Mouse (Mus musculus) heart, adult 11 months (tissue): ENCODE data around the gene Mrpl12.
A peak's percentile ranks its signal among the peaks of the same experiment; 100 is the strongest.

Experiments used
- DNase-seq: peaks from one replicate; pipeline ENCODE4 v3.0.0; 2022

The Mrpl12 gene

DNA sequence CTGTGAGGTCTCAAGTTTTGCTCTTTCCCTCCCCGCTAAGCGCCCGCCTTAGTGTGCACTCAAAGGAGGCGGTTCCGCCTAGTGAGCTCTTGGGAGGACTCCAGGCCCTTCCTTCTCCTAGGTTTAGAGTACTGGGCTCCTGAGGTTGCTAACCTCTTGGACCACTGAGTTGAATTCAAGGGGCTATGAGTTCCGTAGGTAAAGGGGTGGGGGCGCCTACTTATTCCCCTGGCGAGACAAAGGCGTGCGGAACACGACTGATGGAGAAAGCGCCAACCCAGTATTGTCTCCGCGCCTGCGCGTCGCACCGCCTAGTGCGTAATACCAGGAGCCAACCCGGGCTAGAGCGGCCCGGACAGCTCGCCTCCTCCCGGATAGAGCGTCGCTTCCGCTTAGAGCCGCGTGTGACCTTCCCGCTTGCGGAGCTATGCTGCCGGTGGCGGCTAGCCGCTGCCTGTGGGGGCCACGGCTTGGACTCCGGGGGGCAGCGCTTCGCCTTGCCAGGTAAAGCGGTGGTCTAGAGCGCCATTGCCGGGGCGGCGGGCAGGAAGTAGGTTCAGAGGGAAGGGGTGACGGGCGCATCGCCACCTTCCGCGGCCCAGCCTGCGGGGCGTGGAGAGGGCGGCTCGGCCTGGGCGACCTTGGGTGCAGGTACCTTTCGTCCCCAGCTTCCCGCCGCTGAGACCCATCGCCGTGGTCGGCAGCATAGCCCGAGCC lies at the start of gene Mrpl12:
Gene Mrpl12 (plus strand): TSS at position 349 of the 717 bp plus-strand sequence.
- peak; percentile 99 for DNase-seq

DNA sequence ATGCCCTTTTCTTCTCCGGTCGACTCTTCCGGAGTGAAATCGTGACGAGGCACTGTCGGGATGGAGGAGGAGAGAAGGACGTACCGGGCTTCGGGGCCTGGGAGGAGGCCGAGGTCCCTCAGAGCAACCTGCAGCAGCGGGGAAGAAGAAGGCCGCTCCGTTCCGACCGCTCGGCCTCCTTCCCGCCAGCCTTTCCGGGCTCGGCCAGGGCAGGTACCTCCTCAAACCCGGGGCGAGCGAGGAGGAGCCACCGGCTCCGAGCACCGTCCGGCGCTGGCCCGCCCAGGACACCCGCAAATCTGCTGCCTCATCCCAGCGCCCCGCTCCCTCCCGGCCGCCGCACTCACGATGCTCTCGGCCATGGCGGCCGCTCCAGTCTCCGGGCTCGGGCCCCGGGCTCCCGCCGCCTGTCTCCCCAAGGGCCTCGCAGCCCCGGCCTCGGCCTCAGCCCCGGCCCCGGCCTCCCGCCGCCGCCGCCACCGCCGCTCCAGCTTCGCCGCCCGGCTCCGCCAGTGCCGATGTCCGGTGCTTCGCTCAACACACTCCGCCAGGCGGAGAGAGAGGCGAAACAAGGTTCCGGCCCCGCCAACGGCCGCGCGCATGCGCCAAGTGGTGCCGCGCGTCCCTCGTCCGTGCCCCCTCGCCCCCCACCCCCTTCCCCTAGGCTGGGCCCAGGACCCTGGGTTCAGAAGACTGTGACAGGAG lies 47.1 kb upstream of the Mrpl12 start, which contains the start of gene Nploc4:
Gene Nploc4 (minus strand): TSS at position 557 of the 705 bp plus-strand sequence.
- peak; percentile 99 for DNase-seq

DNA sequence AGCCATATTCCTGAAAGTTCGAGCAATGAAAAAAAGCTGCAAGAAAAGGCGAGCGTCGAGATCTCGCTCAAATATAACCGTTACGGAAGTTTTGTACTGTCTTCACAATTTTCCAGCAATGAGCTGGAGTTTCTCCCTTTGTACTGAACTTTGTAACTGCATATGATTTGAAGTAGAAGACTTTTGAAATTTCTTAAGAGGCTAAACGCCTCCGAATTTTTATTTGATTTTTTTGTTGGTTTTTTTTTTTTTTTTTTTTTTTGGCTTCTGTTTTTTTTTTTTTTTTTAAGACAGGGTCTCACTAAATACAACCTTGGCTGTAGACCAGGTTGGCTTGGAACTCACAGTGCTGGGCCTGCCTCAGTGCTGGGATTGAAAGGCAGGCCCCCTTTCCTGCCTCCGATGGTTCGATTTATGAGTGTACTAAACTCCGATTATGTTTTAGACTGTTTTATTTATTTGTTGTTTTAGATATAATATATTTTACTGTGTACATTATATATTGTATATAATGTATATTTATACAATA lies 46.5 kb upstream of the Mrpl12 start:
- DNase-seq: no peak

DNA sequence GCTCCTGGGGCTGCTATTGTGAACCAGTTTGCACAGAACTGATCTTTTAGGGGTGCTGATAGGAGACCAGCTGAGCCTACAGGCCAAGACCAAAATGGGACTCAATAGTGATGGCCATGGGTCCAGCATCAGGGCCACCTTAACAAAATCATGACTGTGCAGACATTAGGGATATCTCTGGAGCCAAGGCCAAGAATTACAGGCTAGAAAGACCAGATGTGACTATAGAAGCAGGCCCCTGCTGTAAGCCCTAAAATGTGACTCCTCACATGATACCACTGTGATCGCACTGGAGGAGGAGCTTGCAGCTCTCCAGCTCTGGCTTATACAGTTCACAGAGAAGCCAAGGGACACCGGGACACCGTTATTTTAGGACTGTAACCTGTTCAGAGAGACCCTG lies 42.1 kb upstream of the Mrpl12 start, which contains the start of gene Tspan10:
Gene Tspan10 (plus strand): TSS at position 301 of the 400 bp plus-strand sequence.
- no peak for DNase-seq

DNA sequence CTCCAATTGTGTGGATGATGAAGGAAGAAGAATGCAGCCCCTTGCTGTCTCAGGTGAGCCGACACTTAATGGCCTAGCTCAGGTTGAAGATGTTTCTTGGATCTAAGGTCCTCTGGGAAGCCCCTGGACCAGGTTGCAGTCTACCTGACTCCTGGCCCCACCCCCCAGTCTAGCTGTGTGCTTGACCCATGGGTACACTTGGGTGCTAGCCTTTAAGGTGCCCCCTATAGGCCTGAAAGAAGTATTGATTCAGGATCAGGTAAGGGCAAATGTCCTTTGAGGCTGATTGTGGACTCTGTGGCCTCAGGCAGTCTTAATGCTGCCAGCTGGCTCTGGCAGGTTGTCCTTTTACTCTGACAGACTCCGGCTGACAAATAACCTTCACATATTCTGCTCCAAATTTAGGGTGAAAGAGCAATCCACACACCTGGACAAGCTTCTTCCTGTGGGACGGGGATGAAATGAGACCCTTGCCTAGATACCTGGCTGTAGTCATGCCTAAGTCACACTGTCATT lies 41.6 kb upstream of the Mrpl12 start:
- peak; percentile 87 for DNase-seq

DNA sequence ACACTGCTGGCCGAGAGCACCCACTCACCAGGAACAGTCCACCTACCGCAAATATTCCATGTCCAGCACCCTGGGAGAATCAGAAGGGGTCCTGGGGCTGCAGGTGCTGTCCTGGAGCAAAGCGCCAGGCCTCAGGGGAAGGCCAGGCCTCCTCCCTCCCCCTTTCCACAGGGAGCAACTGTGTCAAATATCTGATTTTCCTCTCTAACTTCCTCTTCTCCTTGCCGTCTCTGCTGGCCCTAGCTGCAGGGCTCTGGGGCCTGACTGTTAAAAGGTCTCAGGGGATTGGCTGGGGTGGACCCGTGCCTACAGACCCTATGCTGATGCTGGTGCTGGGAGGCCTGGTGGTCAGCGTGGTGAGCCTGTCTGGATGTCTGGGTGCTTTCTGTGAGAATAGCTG lies 40.3 kb upstream of the Mrpl12 start:
- no peak for DNase-seq

DNA sequence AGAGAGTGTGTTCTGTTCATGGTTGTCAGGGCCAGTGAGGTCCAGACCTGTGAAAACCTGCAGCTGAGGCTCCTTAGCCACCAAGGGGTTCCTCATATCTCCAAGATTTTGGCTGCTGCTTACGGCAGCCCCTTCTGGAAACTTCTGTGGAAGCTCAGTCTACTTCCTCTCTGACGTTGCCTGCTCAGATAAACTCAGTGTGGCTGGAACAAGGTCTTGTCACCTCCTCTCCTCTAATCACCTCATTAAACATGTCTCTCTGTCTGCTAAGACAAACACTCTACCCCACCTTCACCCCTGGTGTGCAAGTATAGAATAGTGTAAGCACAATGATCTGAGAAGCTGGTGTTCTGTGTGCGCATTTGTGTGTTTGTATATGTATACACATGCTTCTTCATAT lies 38.9 kb upstream of the Mrpl12 start:
- no peak for DNase-seq

DNA sequence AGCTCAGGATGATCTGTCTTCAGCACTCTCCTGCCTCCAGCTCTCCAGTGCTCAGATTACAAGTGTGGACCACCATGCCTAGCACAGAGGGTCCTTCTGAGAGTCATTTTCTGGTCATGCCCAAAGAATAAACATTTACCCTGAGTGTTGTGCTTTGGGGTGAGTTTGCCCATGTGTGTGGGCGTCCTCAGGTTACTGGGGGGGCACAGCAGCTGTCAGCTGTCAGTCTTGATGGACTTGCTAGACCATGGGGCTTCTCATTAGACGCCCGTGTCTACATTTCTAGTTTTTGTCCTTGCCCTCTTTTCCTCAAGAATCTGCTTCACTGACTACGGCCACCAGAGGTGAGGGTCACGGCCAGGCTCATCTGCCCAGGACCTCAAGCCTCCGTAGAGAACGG lies 37.2 kb upstream of the Mrpl12 start:
- DNase-seq: no peak

DNA sequence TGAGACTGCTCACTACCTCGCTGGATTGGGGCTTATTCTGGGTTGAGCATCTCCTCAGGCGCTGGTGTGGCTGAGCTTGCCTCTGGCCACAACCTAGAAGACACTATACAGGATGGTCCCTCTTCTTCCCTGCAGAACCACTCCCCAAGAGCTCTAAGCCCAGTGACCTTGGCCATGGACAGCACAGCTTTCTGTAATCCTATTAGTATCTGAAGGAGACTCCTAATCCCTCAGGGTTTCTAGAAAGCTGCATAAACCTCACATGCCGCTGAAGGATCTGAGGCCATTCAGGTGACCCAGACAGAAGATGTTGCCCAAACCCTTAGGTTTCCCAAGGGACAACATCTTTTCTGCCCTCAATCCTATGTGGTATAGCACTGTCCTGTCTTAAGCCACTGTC lies 32.2 kb upstream of the Mrpl12 start:
- no peak for DNase-seq

DNA sequence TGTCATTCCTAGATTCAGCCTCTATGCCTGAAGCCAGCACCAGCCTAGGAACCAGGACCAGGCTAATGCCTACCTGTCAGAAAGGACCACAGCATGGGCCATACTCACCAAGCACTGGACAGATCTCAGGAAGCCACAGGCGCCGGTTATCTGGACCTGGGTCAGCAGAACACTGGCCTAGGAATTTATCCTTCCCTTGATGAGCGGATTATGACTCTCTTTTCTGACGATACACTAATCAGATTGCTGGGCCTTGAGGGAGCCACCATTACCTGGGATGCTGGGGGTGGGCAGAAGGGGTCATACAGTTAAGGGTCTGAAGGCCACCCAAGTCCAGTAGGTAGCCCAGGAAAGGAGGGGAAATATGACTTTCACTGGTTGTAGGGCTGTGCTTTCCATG lies 31.1 kb upstream of the Mrpl12 start, which contains the start of gene Pde6g:
Gene Pde6g (minus strand): TSS at position 195 of the 400 bp plus-strand sequence.
- DNase-seq: no peak

DNA sequence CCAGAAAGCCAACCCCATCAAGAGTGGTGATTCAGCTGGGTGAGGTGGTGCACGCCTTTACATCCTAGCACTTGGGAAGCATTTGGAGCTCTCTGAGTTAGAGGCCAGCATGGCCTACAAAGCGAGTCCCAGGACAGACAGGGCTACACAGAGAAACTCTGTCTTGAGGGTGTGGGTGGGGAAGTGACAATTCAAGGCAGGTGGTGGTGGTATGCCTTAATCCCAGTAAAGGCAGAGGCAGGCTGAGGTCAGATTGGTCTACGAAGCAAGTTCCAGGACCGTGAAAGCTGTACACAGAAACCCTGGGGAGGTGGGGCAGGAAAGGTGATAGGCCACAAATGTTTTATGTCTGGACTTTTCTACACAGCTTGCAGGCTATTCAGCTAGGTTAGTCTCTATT lies 29.4 kb upstream of the Mrpl12 start:
- no peak for DNase-seq

DNA sequence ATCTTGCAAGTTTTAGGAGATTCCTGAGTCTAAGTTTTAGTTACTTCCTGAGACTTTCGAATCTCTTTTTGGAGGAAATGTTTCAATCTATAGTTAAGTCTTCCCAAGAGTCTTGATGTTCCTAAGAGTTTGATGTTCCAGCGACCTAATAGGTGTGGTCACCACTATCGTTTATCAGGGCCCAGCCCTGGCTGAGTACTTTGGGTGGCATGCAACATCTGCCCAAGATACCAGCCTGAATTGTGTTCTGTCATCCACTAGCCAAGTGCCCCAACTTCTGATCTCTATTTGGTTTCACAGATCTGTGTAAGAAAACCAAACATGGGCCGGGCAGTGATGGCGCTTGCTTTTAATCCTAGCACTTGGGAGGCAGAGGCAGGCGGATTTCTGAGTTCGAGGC lies 29.0 kb upstream of the Mrpl12 start:
- no peak for DNase-seq

DNA sequence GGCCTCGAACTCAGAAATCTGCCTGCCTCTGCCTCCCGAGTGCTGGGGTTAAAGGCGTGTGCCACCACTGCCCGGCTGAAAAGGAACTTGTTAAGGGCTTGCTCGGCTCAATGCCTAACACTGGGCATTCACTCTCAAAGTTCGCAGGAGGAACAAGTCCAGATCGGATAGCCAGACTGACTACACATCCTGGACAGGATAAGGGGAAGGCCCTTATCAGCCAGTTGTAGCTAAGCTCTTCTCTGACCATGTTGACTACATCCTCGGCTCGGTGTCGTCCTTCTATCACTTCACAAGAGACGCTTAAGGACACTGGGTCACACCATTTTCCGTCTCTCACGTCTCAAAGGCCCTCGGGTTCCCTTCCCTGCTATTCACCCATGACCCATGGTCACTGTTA lies 27.0 kb upstream of the Mrpl12 start:
- DNase-seq: no peak

DNA sequence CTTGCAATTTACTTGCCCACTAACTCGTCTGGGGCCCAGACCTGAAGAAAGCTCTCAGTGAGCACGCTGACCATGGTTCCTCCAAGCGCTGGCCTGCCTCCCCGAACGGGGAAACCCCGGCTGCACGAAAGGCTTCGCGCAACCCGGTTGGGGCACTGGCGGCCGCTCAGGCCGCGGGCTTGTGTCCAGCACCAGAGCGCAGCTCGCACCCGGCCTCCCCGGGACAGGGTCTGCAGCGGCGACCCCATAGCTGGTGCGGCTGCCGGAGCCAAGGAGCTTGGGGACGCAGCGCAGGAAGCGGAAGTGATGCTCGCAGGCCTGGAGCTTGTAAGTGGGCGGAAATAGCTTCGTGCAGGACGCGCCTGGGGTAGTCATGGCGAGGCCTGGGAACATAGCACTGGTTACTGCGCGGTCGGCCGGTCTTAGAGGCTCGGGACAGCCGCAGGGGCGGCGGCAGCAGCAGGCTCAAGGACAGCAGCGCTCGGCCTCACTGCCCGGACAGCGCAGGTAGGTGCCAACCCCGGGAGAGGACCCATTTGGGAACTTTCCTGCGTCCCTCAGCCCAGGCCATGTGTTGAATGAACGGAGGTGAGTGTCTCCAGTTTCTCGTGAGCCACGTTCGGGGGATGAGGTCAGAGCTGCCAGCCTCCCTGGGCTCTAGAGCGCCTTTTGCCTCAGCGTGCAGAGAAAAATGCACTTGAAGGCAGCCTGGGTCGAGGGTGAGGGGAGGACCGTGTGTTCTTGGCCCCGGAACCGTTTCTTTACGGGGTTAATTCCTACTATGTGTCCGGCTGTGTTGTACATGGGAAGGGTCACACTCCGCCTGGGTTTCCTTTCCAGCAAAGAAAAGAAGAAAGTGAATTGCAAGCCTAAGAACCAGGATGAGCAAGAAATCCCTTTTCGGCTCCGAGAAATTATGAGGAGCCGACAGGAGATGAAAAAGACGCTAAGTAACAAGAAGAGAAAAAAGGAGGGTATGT lies 26.4 kb upstream of the Mrpl12 start, which contains the start of the genes Oxld1 and Ccdc137:
Gene Oxld1 (minus strand): TSS at position 297 of the 980 bp plus-strand sequence.
Gene Ccdc137 (plus strand): TSS at position 344 of the 980 bp plus-strand sequence.
- DNase-seq: peak; percentile 99

DNA sequence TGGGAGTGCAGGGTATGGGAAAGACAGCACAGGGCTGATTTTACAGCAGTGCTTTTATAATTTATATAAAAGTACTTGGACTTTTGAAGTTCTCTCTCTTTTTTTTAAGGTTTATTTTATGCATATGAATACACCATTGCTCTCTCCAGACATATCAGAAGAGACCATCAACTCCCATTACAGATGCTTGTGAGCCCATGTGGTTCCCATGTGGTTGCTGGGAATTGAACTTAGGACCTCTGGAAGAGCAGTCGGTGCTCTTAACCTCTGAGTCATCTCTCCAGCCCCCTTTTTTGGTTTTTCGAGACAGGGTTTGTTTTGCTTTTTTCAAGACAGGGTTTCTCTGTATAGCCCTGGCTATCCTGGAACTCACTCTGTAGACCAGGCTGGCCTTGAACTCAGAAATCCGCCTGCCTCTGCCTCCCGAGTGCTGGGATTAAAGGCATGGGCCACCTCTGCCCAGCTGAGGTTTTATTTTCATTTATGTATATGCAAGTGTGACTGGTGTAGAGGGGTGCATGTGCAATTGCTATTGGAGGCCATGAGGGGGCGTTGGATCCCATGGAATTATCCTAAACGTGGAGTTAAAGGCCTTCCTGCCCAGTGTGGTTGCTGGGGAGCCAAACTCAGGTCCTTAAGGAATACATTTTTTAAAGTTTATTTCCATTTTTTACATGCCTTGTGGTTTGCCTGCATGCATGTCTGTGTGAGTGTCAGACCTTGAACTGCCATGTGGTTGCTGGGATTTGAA lies 25.4 kb upstream of the Mrpl12 start:
- DNase-seq: no peak

DNA sequence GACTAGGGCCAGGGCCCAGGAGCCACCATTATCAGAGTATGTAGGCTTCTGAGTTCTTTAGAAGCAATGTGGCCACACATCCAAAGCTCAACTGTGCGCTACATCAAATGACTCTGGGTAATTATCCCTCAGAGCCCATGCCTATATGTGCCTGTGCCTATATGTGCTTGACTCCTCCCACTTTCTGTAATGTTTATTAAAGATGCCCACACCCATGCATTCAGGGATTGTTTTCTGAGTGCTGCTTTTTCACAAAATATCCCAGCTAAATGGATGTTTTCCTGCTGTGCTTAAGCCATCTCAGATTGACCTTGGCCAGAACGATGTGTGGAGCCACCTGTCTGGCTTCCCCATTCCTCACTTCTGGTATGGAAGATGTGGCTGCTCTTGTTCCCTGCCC lies 20.9 kb upstream of the Mrpl12 start:
- DNase-seq: no peak

DNA sequence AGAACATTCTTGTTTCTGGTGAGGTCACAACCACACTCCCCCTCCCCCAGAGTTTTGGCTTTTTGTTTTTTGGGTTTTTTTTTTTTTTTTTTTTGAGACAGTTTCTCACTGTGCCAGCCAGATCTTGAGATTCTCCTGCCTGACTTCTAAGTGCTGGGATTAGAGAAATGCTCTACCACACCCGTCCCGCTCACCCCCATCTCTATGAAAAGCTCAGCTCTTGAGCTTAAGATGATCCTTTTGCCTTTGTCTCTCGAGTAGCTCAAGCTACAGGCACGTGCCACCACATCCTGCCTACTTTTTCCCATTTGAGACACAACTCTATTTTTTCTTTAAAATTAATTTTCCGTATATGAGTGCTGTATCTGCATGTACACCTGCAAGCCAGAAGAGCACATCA lies 20.0 kb upstream of the Mrpl12 start:
- DNase-seq: no peak

DNA sequence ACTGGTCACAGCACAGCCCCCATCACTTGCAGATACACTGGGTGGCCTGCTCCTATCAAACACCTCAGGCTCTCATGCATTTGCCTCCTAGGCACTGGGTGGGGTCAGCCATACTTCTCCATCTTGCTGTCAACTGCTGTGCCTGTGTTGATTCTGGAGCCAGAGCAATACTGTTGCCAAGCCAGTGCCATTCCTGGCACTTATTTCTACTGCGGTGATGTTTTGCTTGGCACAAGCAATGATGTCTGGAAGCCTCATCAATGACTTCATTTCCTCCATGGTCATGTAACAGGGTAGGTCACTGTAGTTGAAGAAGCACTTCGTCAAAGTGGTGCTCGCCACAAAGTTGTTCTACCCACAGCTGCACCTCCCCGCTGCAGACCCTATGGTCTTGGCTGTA lies 18.9 kb upstream of the Mrpl12 start:
- DNase-seq: peak; percentile 93

DNA sequence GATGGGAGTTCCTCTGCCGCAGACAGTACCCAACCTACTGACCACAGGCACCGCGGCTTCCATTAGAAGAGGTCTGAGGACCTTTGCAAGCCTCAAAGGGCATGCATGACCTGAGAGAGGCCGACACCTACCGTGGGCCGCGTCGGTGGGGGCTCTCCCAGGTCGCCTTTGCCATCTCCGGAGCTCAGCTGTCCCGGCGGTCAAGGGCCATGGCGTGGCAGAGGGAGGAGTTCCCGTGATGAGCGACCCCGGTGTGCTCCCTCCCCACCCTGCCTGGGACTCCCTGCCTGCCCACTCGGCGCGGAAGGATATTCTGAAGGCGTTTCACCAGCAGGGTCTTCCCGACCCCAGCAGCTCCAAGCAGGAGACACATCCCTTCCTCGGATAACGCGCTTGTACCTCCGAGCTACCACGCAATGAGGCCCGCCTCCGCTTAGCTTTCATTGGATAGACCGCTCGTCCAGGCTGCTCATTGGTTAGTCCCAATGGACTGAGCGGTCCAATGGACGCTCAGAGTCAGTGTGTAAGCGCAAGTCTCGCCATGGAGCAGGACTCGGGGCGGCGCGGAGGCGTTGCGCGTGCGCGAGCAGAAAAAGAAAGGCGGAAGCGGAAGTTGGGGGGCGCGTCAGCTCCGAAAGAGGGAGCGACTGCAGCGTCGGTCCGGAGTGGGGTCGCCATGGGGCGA lies 17.2 kb upstream of the Mrpl12 start, which contains the start of gene Arl16:
Gene Arl16 (minus strand): TSS at position 557 of the 685 bp plus-strand sequence.
- peak; percentile 100 for DNase-seq

DNA sequence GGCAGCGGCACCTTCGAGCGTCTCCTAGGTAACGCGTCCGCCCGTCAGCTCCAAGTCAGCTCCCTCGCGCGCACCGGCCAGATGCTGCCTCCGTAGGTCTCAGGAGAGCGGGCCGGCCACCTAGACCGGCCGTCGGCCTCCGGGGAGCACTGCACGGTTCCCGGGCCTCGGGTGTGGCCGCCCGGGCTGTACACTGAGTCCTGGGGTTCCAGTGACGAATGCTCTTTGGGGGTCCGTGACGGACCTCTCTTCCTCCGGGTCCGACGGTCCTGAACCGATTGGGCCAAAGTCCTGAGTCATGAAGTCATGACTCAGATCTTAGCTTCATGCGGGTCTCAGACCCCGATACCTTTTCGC lies 16.7 kb upstream of the Mrpl12 start:
- DNase-seq: no peak

DNA sequence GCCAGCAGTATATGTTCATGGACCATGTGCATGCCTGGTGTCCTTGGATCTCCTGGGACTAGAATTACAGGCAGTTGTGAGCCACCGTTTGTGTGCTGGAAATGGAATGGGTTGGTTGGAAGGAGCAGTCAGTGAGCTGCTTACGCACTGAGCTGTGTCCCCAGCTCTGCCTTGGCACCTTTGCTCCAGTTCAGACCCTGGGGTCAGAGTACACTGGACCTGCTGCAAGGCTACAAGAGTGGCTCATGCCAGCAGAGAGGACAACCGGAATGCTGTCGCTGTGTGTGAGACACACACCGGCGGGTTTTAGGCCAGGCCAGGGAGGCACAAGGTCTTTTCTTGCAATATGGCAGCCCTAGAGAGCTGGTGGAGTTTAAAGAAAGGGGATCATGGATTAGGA lies 12.4 kb upstream of the Mrpl12 start:
- no peak for DNase-seq
